Mouse (Mus musculus): ENCODE data around the gene Fosb. TPM values are rescaled to one million over a fixed set of nuclear protein-coding genes. Genes with fewer than 3 reads are reported as not detected.
A peak's percentile ranks its signal among the peaks of the same experiment; 100 is the strongest.

Gene Fosb
- total RNA-seq (2021) = under 1 TPM; 0.69 to 0.90 TPM
- long read RNA-seq, experiment 1 = 0 reads
- long read RNA-seq, experiment 2 = 0 reads

DNA sequence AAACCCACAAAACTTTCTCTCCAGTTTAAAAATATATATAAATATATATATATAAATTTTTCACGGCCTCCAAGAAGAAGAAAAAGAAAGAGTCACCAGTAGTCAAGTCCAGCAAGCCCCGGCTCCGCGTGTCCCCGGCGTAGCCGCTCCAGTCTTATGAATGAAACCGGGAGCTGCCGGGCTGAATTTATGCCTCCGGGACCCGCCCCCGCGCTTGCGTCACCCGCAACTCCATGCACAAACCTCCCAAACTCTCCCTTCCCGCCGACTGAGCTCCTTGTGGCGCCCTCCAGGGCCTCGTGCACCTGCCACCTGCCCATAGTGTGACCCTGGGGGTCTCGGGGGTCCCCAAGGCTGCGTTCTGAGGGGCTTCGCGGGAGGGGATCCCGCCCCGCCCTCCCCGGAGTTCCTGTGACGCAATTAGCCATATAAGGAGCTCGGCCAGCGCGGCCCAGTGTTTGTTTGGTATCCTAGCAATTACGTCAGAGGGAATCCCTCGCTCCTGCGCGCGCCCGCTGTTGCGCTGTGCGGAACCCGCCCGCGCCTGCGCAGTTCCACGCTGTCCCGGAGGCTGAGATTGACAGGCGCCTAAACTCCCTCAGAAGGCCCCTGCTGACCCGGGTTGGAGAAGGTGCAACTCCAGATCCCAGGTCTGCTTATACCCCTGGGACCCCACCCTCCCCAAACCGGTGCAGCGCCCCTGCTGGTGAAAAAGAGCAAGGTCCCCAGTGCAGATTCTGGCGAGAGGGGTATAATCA is at the start of gene Fosb:
TSS of gene Fosb (minus strand) at position 168 of the 758 bp plus-strand sequence.
- peak; percentile 96 for DNase-seq
- intact Hi-C loops (cut with DNase I; ENCODE audit: low total_unique reads) = no loop called here

DNA sequence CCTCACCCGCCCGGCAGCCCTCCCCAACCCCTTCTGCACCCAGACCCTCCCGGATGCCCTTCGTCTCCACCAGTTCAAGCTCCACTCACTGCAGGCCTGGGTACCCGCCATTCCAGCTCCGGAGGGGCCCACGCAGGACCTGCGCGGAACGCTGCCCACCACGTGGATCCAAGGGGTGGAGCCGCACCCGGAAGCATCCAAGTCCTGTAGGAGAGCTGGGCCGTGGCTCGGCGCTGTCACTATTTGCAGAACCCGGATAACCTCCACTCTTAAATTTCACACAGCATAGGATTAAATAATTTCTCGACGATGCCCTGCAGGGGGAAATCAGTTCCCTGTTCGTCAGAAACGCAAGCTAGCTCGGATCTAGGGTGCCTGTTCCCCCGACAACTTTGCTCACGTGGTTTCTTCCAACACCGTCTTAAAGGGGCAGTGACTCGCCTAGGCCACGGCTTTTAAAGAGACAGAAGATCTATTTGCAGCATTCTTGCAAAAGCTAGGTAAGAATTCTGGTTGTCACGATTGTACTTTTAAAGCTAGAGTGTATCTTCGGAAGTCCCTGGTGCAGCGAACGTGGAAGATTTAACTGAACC is 49.5 kb upstream of the Fosb start, which contains the start of the genes Cd3eap and Ppp1r13l:
TSS of gene Cd3eap (minus strand) at position 185 of the 593 bp plus-strand sequence.
TSS of gene Ppp1r13l (plus strand) at position 451 of the 593 bp plus-strand sequence.
- DNase-seq = peak; percentile 89
- intact Hi-C loops (cut with DNase I; ENCODE audit: low total_unique reads) = no loop called here

GRCm38 (mm10) chr7:19358634-19359033 is 48.8 kb upstream of the Fosb start:
- intact Hi-C loops (cut with DNase I; ENCODE audit: low total_unique reads) = no loop called here
- no peak for DNase-seq

- intact Hi-C loops (cut with DNase I; ENCODE audit: low total_unique reads) = no loop called here
- no peak for DNase-seq
These were observed 47.8 kb upstream of the Fosb start for GRCm38 (mm10) chr7:19357381-19358375.

- DNase-seq = no peak
- intact Hi-C loops (cut with DNase I; ENCODE audit: low total_unique reads) = no loop called here
These were observed 46.5 kb upstream of the Fosb start for GRCm38 (mm10) chr7:19356311-19356710.

DNA sequence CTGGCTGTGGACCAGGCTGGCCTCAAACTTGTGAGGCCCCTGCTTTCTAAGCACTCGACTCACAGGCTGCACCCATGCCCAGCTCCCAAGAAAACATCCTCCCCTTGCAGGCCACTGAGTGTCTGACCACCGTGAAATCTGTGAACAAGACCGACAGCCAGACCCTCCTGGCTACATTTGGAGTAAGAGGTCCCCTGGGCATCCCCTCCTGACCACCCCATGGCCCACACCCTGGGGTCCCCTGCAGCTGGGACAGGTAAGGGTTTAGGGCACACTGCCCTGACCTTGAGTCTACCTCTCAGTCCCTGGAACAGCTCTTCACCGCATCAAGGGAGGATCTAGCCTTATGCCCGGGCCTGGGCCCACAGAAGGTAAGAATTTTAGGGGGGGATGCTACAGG is 45.1 kb upstream of the Fosb start:
- intact Hi-C loops (cut with DNase I; ENCODE audit: low total_unique reads) = no loop called here
- no peak for DNase-seq

DNA sequence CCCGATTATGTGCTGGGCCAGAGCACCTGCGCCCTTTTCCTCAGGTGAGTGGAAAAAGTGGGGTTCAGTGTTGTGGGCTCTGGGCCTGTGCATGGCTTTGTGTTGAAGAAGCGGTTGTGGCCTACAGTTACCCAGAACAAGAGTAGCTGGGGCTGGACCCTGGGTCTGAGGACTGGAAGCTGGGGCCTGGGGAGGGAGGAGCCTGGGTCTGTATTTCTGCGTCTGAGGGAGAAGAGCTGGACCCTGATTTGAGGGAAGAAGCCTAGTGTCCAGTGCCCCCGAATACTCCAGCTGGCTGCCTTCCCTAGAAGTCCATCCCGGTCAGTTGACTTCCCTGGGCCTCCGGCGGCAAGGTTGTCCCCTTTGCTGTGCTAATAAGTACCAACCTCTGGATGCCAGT is 40.4 kb upstream of the Fosb start:
- intact Hi-C loops (cut with DNase I; ENCODE audit: low total_unique reads) = no loop called here
- DNase-seq = no peak

- no peak for DNase-seq
These were observed 39.5 kb upstream of the Fosb start for GRCm38 (mm10) chr7:19349188-19349915.

DNA sequence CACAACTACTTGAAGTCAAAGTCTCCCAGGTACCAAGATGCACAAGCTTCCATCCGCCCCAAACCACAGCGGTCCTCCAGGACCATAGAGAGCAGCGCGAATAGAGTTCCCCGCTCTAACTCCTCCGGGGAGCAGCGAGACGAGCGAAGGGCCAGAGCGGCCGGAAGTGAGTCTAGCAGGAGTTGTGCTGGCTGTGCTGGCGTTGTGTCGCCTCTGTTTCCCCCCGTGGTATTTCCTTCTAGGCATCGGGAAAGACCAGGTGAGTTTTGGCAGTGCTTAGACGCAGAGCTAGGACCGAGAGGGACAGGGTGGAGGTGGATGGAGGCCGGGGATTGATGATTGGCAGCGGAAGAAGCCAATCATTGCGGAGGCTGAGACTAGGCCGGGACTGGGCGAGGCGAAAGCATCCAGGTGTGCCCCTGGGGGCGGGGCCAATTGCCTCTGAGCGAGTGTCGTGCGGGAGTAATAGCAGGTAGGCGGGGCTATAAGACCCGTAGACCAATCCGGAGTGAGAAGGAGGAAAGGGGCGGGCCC is 35.2 kb upstream of the Fosb start:
- peak; percentile 91 for DNase-seq

More at GRCm38 (mm10) chr7:19349188-19349915, 39.5 kb upstream of the Fosb start:
- intact Hi-C loops (cut with DNase I; ENCODE audit: low total_unique reads) = loop anchor here (10.0 kb wide), 1 partner anchor 115 kb away; no protein-coding TSS in a partner anchor

GRCm38 (mm10) chr7:19344237-19344847 is 34.5 kb upstream of the Fosb start, which contains the start of gene Ercc1:
Ercc1 (plus strand) TSS chr7:19344778.
- no peak for DNase-seq
- intact Hi-C loops (cut with DNase I; ENCODE audit: low total_unique reads) = loop anchor here (10.0 kb wide), 1 partner anchor 110 kb away; no protein-coding TSS in a partner anchor

More for the DNA sequence above, 35.2 kb upstream of the Fosb start:
- intact Hi-C loops (cut with DNase I; ENCODE audit: low total_unique reads) = loop anchor here (10.0 kb wide), 1 partner anchor 110 kb away; no protein-coding TSS in a partner anchor

DNA sequence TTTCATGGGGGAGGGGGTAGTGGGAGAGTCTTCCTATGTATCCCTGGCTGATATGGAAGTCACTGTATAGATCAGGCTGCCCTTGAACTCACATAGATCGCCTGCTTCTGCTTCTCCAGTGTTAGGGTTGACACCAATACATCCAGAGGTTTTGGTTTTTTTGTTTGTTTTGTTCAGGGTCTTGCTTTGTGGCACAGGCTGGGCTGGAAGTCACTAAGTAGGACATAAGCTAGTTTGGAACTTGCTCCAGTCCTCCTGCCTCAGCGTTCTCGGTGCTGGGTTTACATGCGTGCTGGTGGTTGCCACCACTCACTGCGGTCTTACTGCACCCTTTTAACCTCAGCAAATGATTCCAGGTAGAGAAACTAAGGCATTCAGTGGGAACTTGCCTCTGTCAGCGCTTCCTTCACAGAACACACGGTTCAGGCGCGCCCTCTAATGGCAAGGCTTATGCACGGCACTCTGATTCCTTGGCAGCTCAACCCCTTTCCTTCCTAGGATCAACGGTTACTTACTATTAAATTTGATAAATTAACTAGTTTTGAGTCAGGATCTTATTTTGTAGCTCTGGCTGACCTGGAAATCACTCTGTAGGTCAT is 33.5 kb upstream of the Fosb start:
- intact Hi-C loops (cut with DNase I; ENCODE audit: low total_unique reads) = loop anchor here (2.0 to 10.0 kb wide), 2 partner anchors 43 to 109 kb away; no protein-coding TSS in a partner anchor
- DNase-seq = peak; percentile 65

DNA sequence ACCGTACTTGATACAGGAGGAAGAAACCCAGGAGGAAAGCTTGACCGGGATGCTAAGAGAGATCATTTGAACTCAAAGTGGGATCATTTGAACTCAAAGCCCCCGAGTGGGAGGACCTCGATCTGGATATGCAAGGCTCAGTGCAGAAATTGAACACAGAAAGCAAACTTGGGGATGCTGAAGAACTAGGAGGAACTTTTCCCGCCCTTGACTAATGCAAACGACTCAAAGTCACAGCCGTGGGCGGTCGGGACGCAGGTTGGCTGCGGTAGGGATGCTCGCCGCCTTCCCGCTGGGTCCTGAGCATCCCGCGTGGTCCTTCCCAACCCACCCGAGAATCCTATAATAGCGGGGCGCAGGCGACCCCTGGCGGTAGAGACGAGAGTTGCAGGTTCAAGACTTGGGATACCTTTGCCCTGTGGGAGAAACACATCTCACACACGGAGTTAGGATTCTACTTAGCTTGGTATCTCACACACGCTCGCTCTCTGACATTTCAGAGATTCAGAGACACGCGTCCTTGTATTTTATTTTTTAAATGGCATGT is 32.7 kb upstream of the Fosb start:
- peak; percentile 82 for DNase-seq
- intact Hi-C loops (cut with DNase I; ENCODE audit: low total_unique reads) = loop anchor here (2.0 to 10.0 kb wide), 2 partner anchors 42 to 108 kb away; no protein-coding TSS in a partner anchor

- DNase-seq = peak; percentile 67
- intact Hi-C loops (cut with DNase I; ENCODE audit: low total_unique reads) = loop anchor here (2.0 to 10.0 kb wide), 2 partner anchors 41 to 107 kb away; no protein-coding TSS in a partner anchor
These were observed 32.0 kb upstream of the Fosb start for GRCm38 (mm10) chr7:19341761-19342409.

- intact Hi-C loops (cut with DNase I; ENCODE audit: low total_unique reads) = loop anchor here (10.0 kb wide), 1 partner anchor 106 kb away; no protein-coding TSS in a partner anchor
- no peak for DNase-seq
These were observed 31.4 kb upstream of the Fosb start for GRCm38 (mm10) chr7:19341250-19341649.

DNA sequence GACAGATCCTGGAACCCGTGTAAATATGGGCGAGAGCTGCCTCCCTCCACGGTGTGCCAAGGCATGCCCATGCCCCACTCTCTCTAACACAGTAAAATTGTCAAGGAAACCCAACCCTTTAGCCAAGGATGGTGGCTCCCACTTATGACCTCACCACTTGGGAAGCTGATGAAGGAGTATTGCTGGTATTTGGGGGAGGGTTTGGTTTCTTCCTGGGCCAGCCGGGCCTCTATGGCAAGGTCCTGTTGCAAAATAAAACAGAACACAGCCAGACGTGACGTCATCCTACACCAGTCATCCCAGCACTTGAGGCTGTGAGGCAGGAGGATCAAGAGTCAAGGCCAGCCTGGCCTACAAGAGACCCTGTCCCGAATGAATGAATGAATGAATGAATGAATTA is 28.7 kb upstream of the Fosb start:
- no peak for DNase-seq
- intact Hi-C loops (cut with DNase I; ENCODE audit: low total_unique reads) = no loop called here

GRCm38 (mm10) chr7:19338060-19338459 is 28.2 kb upstream of the Fosb start:
- DNase-seq = no peak
- intact Hi-C loops (cut with DNase I; ENCODE audit: low total_unique reads) = no loop called here

DNA sequence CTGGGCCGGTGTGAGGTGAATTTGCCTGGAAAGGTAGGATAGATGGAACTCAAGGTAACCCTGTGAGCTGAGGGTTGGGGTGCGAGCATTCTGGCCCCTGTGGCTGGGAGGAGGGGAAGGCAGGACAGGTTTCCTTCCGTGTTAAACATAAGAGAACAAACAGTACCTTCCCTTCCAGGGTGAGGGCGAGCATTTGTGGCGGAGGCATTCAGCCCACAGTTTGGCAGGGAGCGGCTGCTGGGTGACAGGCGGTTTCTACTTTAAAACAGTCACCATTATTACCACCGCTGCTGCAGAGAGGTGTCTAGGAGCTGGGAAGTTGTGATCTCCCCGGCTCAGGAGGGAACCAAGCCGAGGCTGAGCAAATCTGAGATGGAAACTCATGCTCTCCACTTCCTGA is 27.3 kb upstream of the Fosb start:
- intact Hi-C loops (cut with DNase I; ENCODE audit: low total_unique reads) = no loop called here
- no peak for DNase-seq

All from gastrocnemius, postnatal 14 days (tissue).